Mouse (Mus musculus) Patski (cell line): ENCODE results near the gene Neb. TPM values are rescaled to one million over a fixed set of nuclear protein-coding genes. Genes with fewer than 3 reads are reported as not detected.

ENCODE experiments used
- ATAC-seq: fragments of 100-300 bp; one replicate; pipeline ENCODE4 v1.8.0; 2021
- CTCF ChIA-PET: fragments of 350-600 bp; sonication (Branson Sonifier 250); formaldehyde crosslinking; loops from one replicate; lab custom pipeline; 2022; ENCODE audit warnings: inconsistent platforms; lab: Charles Lee
- POLR2A ChIA-PET: fragments of 350-600 bp; sonication (Branson Sonifier 250); formaldehyde crosslinking; loops from one replicate; lab custom pipeline; 2022; ENCODE audit warnings: antibody characterized with exemption, inconsistent platforms; lab: Charles Lee
- DNase-seq: peaks from one replicate; pipeline ENCODE4 v3.0.0-alpha.2; 2011; ENCODE audit warnings: low read depth, low spot score
- H3K27me3 ChIP-seq: fragments of 371-371 bp; one replicate; pipeline ENCODE4 v1.5.1; 2021
- CTCF ChIP-seq: fragments of 100-300 bp; IDR thresholded peaks from one replicate; pipeline ENCODE4 v1.5.1; 2021
- in situ Hi-C: fragments of 300-500 bp; cut with MboI; formaldehyde crosslinking; loops from 3 replicates; pipeline ENCODE4 v1.11.1; 2018; ENCODE audit warnings: low pct_unique_long_range_greater_than_20kb, mixed read lengths
- polyA plus RNA-seq: library from polyadenylated mRNA; unstranded; gene quantifications from one replicate; pipeline ENCODE4 v1.2.3, GENCODE M21; 2021

Gene Neb
- polyA plus RNA-seq, 1 experiment from 2014 or later: 0.09 TPM

GRCm38 (mm10) chr2:52420001-52420710 lies 41.9 kb upstream of the Neb start:
- TF ChIP-seq CTCF: no peak
- no peak for ATAC-seq
- DNase-seq: no peak
- ChIA-PET CTCF (interaction anchor here (1.0 to 1.8 kb wide), 2 partner anchors 14 to 20 kb away, joined by 3 to 7 read pairs; no protein-coding TSS in a partner anchor), POLR2A (no interaction called here)
- in situ Hi-C loops: loop anchor here (10.0 kb wide), 1 partner anchor 175 kb away; no protein-coding TSS in a partner anchor
- no peaks in the 10 kb centered on the region for H3K27me3 ChIP-seq

- DNase-seq (no peak), ATAC-seq (no peak)
- ChIA-PET CTCF (interaction anchor here (1.0 to 1.8 kb wide), 2 partner anchors 13 to 20 kb away, joined by 3 to 7 read pairs; no protein-coding TSS in a partner anchor), POLR2A (no interaction called here)
- no peaks in the 10 kb centered on the region for H3K27me3 ChIP-seq
- TF ChIP-seq CTCF: no peak
- in situ Hi-C loops: no loop called here
These were observed 41.0 kb upstream of the Neb start for GRCm38 (mm10) chr2:52419295-52419694.

- POLR2A ChIA-PET: no interaction called here
- TF ChIP-seq CTCF: no peak
- ATAC-seq (no peak), DNase-seq (no peak)
- CTCF ChIA-PET: no interaction called here
- no peaks in the 10 kb centered on the region for H3K27me3 ChIP-seq
- in situ Hi-C loops: no loop called here
These were observed 34.3 kb upstream of the Neb start for GRCm38 (mm10) chr2:52412524-52413037.

GRCm38 (mm10) chr2:52406480-52406879 lies 28.2 kb upstream of the Neb start:
- DNase-seq (no peak), ATAC-seq (no peak)
- in situ Hi-C loops: loop anchor here (5.0 kb wide), 1 partner anchor 139 kb away; no protein-coding TSS in a partner anchor
- ChIA-PET CTCF (interaction anchor here (0.6 to 2.1 kb wide), 14 partner anchors 11 to 185 kb away, joined by 3 to 7 read pairs (median 4); no protein-coding TSS in a partner anchor), POLR2A (no interaction called here)
- peak; percentile 39 for TF ChIP-seq CTCF
- no peaks in the 10 kb centered on the region for H3K27me3 ChIP-seq

- no peak for TF ChIP-seq CTCF
- H3K27me3 ChIP-seq: no peaks in the 10 kb centered on the region
- in situ Hi-C loops: loop anchor here (5.0 kb wide), 1 partner anchor 138 kb away; no protein-coding TSS in a partner anchor
- DNase-seq (no peak), ATAC-seq (no peak)
- ChIA-PET CTCF (interaction anchor here (0.9 to 2.1 kb wide), 4 partner anchors 15 to 184 kb away, joined by 3 to 7 read pairs (median 4); no protein-coding TSS in a partner anchor), POLR2A (no interaction called here)
These were observed 27.0 kb upstream of the Neb start for GRCm38 (mm10) chr2:52405238-52405637.

GRCm38 (mm10) chr2:52394529-52394928 lies 16.3 kb upstream of the Neb start:
- H3K27me3 ChIP-seq: no peaks in the 10 kb centered on the region
- in situ Hi-C loops: no loop called here
- CTCF ChIA-PET: interaction anchor here (0.6 kb wide), 1 partner anchor 61 kb away, joined by 3 read pairs; no protein-coding TSS in a partner anchor

GRCm38 (mm10) chr2:52390415-52390975 lies 12.2 kb upstream of the Neb start:
- in situ Hi-C loops: no loop called here

More at GRCm38 (mm10) chr2:52394529-52394928, 16.3 kb upstream of the Neb start:
- no peak for DNase-seq
- POLR2A ChIA-PET: no interaction called here
- TF ChIP-seq CTCF: no peak
- ATAC-seq: no peak

GRCm38 (mm10) chr2:52389975-52390374 lies 11.7 kb upstream of the Neb start:
- ATAC-seq (no peak), DNase-seq (no peak)
- no peaks in the 10 kb centered on the region for H3K27me3 ChIP-seq
- POLR2A ChIA-PET: no interaction called here
- in situ Hi-C loops: no loop called here
- CTCF ChIA-PET: no interaction called here
- no peak for TF ChIP-seq CTCF

More at GRCm38 (mm10) chr2:52390415-52390975, 12.2 kb upstream of the Neb start:
- no peaks in the 10 kb centered on the region for H3K27me3 ChIP-seq
- POLR2A ChIA-PET: no interaction called here
- DNase-seq: no peak
- CTCF ChIA-PET: no interaction called here
- ATAC-seq: no peak
- TF ChIP-seq CTCF: no peak

GRCm38 (mm10) chr2:52386451-52386850 lies 8.2 kb upstream of the Neb start:
- H3K27me3 ChIP-seq: no peaks in the 10 kb centered on the region
- no peak for ATAC-seq
- DNase-seq: no peak
- POLR2A ChIA-PET: no interaction called here
- in situ Hi-C loops: no loop called here
- TF ChIP-seq CTCF: no peak
- CTCF ChIA-PET: no interaction called here

- CTCF ChIA-PET: no interaction called here
- ATAC-seq: no peak
- POLR2A ChIA-PET: interaction anchor here (0.6 kb wide), 1 partner anchor 146 kb away, joined by 3 read pairs; no protein-coding TSS in a partner anchor
- no peaks in the 10 kb centered on the region for H3K27me3 ChIP-seq
- no peak for DNase-seq
- in situ Hi-C loops: no loop called here
- TF ChIP-seq CTCF: no peak
These were observed 7.8 kb upstream of the Neb start for GRCm38 (mm10) chr2:52386037-52386436.
